Mouse (Mus musculus): ENCODE measurements around the gene Obp2a. TPM values are rescaled to one million over a fixed set of nuclear protein-coding genes. Genes with fewer than 3 reads are reported as not detected.
"Not testable (repeated sequence)": the region's sequence is repeated elsewhere in the genome, so short reads cannot be mapped to it uniquely, and the experiment has no call there.

The Obp2a gene
- total RNA-seq (2021): not detected

- DNase-seq: not testable (repeated sequence)
These were observed at the start of gene Obp2a for GRCm38 (mm10) chr2:25699743-25700142. Obp2a (plus strand) TSS chr2:25700043.

- DNase-seq: no peak
These were observed 46.9 kb upstream of the Obp2a start, which contains the start of gene Lcn8 for GRCm38 (mm10) chr2:25652902-25653301. Lcn8 (plus strand) TSS chr2:25653120.

- DNase-seq: no peak
These were observed 45.3 kb upstream of the Obp2a start for GRCm38 (mm10) chr2:25654502-25654901.

GRCm38 (mm10) chr2:25656691-25657090 lies 43.2 kb upstream of the Obp2a start:
- peak; percentile 29 for DNase-seq

- peak; percentile 25 for DNase-seq
These were observed 42.6 kb upstream of the Obp2a start for GRCm38 (mm10) chr2:25657246-25657645.

GRCm38 (mm10) chr2:25657652-25658051 lies 42.2 kb upstream of the Obp2a start, which contains the start of gene Lcn5:
Lcn5 (plus strand) TSS chr2:25657952.
- no peak for DNase-seq

- DNase-seq: no peak
These were observed 39.6 kb upstream of the Obp2a start for GRCm38 (mm10) chr2:25660279-25660678.

GRCm38 (mm10) chr2:25661245-25661970 lies 38.4 kb upstream of the Obp2a start:
- no peak for DNase-seq

- DNase-seq: peak; percentile 70
These were observed 36.3 kb upstream of the Obp2a start for GRCm38 (mm10) chr2:25663511-25663910.

GRCm38 (mm10) chr2:25664125-25664524 lies 35.7 kb upstream of the Obp2a start:
- no peak for DNase-seq

- DNase-seq: no peak
These were observed 33.3 kb upstream of the Obp2a start for GRCm38 (mm10) chr2:25666516-25666915.

GRCm38 (mm10) chr2:25676486-25676885 lies 23.4 kb upstream of the Obp2a start, which contains the start of gene Lcn6:
Lcn6 (plus strand) TSS chr2:25676786.
- no peak for DNase-seq

- no peak for DNase-seq
These were observed 20.3 kb upstream of the Obp2a start for GRCm38 (mm10) chr2:25679559-25679958.

- DNase-seq: no peak
These were observed 17.4 kb upstream of the Obp2a start, which contains the start of gene Lcn10 for GRCm38 (mm10) chr2:25682426-25682825. Lcn10 (plus strand) TSS chr2:25682726.

GRCm38 (mm10) chr2:25686941-25687340 lies 12.9 kb upstream of the Obp2a start:
- no peak for DNase-seq

GRCm38 (mm10) chr2:25694605-25695004 lies 5.2 kb upstream of the Obp2a start:
- peak; percentile 79 for DNase-seq

- no peak for DNase-seq
These were observed 2.9 kb upstream of the Obp2a start for GRCm38 (mm10) chr2:25696951-25697350.

- no peak for DNase-seq
These were observed 1.1 kb upstream of the Obp2a start for GRCm38 (mm10) chr2:25698696-25699095.

GRCm38 (mm10) chr2:25701001-25701400 lies 1.2 kb downstream of the Obp2a start:
- DNase-seq: no peak

GRCm38 (mm10) chr2:25703706-25704105 lies 3.9 kb downstream of the Obp2a start:
- no peak for DNase-seq

- peak; percentile 82 for DNase-seq
These were observed 7.0 kb downstream of the Obp2a start, which contains the start of gene Bmyc for GRCm38 (mm10) chr2:25706643-25707481. Bmyc (plus strand) TSS chr2:25706739.

GRCm38 (mm10) chr2:25708121-25708520 lies 8.3 kb downstream of the Obp2a start:
- peak; percentile 29 for DNase-seq

- not testable (repeated sequence) for DNase-seq
These were observed 9.2 kb downstream of the Obp2a start for GRCm38 (mm10) chr2:25709056-25709455.
